Mouse (Mus musculus) liver, embryonic 15.5 days (tissue): ENCODE measurements around the gene Foxp1. TPM values are rescaled to one million over a fixed set of nuclear protein-coding genes. Genes with fewer than 3 reads are reported as not detected.

ENCODE experiments used
- ATAC-seq: fragments of 200-750 bp; cut with Nextera tagmentation; 2 replicates; pipeline ENCODE4 v1.8.0; 2017; ENCODE audit warnings: moderate number of reproducible peaks, mild to moderate bottlenecking, moderate library complexity; ENCODE audit not compliant: insufficient read depth
- H3K27ac ChIP-seq: fragments of 300-500 bp; sonication (generic); replicated peaks from 2 replicates; pipeline ENCODE4 v1.5.1; 2015; ENCODE audit warnings: mild to moderate bottlenecking, inconsistent platforms
- H3K27me3 ChIP-seq: fragments of 300-500 bp; sonication (generic); 2 replicates; pipeline ENCODE4 v1.6.1; 2015; ENCODE audit warnings: mild to moderate bottlenecking, inconsistent platforms
- H3K36me3 ChIP-seq: fragments of 300-500 bp; sonication (generic); replicated peaks from 2 replicates; pipeline ENCODE4 v1.6.1; 2015; ENCODE audit warnings: moderate library complexity, mild to moderate bottlenecking, inconsistent platforms
- H3K4me1 ChIP-seq: fragments of 300-500 bp; sonication (generic); replicated peaks from 2 replicates; pipeline ENCODE4 v1.6.1; 2015; ENCODE audit warnings: inconsistent platforms
- H3K4me2 ChIP-seq: fragments of 300-500 bp; sonication (generic); 2 replicates; pipeline ENCODE4 v1.6.1; 2015; ENCODE audit warnings: moderate library complexity, mild to moderate bottlenecking, inconsistent platforms
- H3K4me3 ChIP-seq: fragments of 300-500 bp; sonication (generic); replicated peaks from 2 replicates; pipeline ENCODE4 v1.5.1; 2015; ENCODE audit warnings: mild to moderate bottlenecking, inconsistent platforms
- H3K9ac ChIP-seq: fragments of 300-500 bp; sonication (generic); 2 replicates; pipeline ENCODE4 v1.6.1; 2015; ENCODE audit warnings: moderate library complexity, mild to moderate bottlenecking, inconsistent platforms
- H3K9me3 ChIP-seq: fragments of 300-500 bp; sonication (generic); replicated peaks from 2 replicates; pipeline ENCODE4 v1.6.1; 2016; ENCODE audit warnings: inconsistent platforms
- WGBS: fragments of 180-500 bp; shearing (Covaris S2); methylation state at CpG from one replicate; pipeline ENCODE4 v1.1.7; 2015; ENCODE audit warnings: mixed read lengths; ENCODE audit not compliant: insufficient replicate concordance; 5-methylcytosine and 5-hydroxymethylcytosine counted together
- polyA plus RNA-seq: library from polyadenylated mRNA; unstranded; fragments of >200 nt; fragmentation: Nextera tagmentation; extraction: Ambion mirVana; gene quantifications from 2 replicates; pipeline ENCODE4 v1.2.1, GENCODE M21; 2015

The Foxp1 gene
- polyA plus RNA-seq, 1 experiment from 2014 or later = 15.2 TPM

GRCm38 (mm10) chr6:99282866-99283657, 239.5 kb downstream of the Foxp1 start:
- H3K27ac ChIP-seq = no peak overlapping the region
- no peaks in the 10 kb centered on the region for H3K27me3 ChIP-seq
- peak overlapping the region; percentile 18; the same call in 1 of the 2 replicates for H3K4me2 ChIP-seq
- H3K4me1 ChIP-seq = peaks cover 12% of the 10 kb centered on the region
- WGBS = 26% methylated on average over 15 of the region's 15 CpGs
- H3K4me3 ChIP-seq = no peak overlapping the region
- peak; percentile 51; the same call in 1 of the 2 replicates for ATAC-seq
- no peaks in the 10 kb centered on the region for H3K36me3 ChIP-seq
- H3K9me3 ChIP-seq = no peaks in the 10 kb centered on the region
- H3K9ac ChIP-seq = no peak overlapping the region

GRCm38 (mm10) chr6:99281433-99281832, 241.1 kb downstream of the Foxp1 start:
- Histone ChIP-seq H3K4me3 (no peak overlapping the region), H3K9ac (no peak overlapping the region), H3K9me3 (no peaks in the 10 kb centered on the region), H3K4me2 (no peak overlapping the region), H3K4me1 (peaks cover 17% of the 10 kb centered on the region), H3K36me3 (no peaks in the 10 kb centered on the region), H3K27me3 (no peaks in the 10 kb centered on the region), H3K27ac (no peak overlapping the region)
- no peak for ATAC-seq
- 80% methylated on average over 9 of the region's 9 CpGs for WGBS

GRCm38 (mm10) chr6:99280619-99281018, 241.9 kb downstream of the Foxp1 start:
- no peak overlapping the region for H3K9ac ChIP-seq
- H3K4me1 ChIP-seq = peaks cover 22% of the 10 kb centered on the region
- ATAC-seq = no peak
- no peaks in the 10 kb centered on the region for H3K36me3 ChIP-seq
- 59% methylated on average over 5 of the region's 5 CpGs for WGBS
- H3K4me3 ChIP-seq = no peak overlapping the region
- H3K27ac ChIP-seq = no peak overlapping the region
- no peak overlapping the region for H3K4me2 ChIP-seq
- no peaks in the 10 kb centered on the region for H3K27me3 ChIP-seq
- H3K9me3 ChIP-seq = no peaks in the 10 kb centered on the region

GRCm38 (mm10) chr6:99277251-99277650, 245.3 kb downstream of the Foxp1 start:
- Histone ChIP-seq H3K9ac (no peak overlapping the region), H3K36me3 (no peaks in the 10 kb centered on the region), H3K4me1 (peaks cover 15% of the 10 kb centered on the region; the same call in 1 of the 2 replicates), H3K27ac (no peak overlapping the region), H3K27me3 (no peaks in the 10 kb centered on the region), H3K9me3 (no peaks in the 10 kb centered on the region), H3K4me2 (no peak overlapping the region), H3K4me3 (no peak overlapping the region)
- no peak for ATAC-seq
- 62% methylated on average over 1 of the region's 1 CpGs for whole genome bisulfite sequencing

DNA sequence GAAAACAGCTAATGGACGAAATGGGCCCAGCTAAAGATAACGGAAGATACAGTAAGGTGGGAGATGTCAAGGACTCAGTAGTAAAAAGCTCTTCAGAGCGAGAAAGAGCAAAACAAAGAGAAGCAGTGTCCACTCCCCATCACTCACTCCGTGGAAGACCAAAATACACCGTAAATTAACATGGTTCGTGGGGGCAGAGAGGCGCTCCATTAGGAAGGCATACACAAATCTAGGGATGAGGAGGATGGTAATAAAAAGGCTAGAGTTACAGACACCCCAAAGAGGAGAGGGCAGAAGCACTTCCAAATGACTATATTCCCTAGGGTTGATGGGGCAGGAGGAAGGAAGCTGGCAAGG, 246.2 kb downstream of the Foxp1 start:
- Histone ChIP-seq H3K4me2 (0 out of 2 replicates have a peak overlapping the region, but pooled peaks have one; percentile 0), H3K4me1 (peaks cover 23% of the 10 kb centered on the region; the same call in 1 of the 2 replicates), H3K36me3 (no peaks in the 10 kb centered on the region), H3K27me3 (no peaks in the 10 kb centered on the region), H3K4me3 (no peak overlapping the region), H3K9me3 (no peaks in the 10 kb centered on the region), H3K9ac (no peak overlapping the region), H3K27ac (no peak overlapping the region)
- ATAC-seq = no peak
- WGBS = 54% methylated on average over 7 of the region's 7 CpGs

- no peak overlapping the region for H3K27ac ChIP-seq
- no peaks in the 10 kb centered on the region for H3K27me3 ChIP-seq
- peak overlapping the region; percentile 0; the same call in 1 of the 2 replicates for H3K4me2 ChIP-seq
- H3K4me1 ChIP-seq = peaks cover 23% of the 10 kb centered on the region; the same call in 1 of the 2 replicates
- WGBS = 45% methylated on average over 21 of the region's 21 CpGs
- H3K4me3 ChIP-seq = peak overlapping the region; percentile 2; the same call in 1 of the 2 replicates
- ATAC-seq = no peak
- no peaks in the 10 kb centered on the region for H3K36me3 ChIP-seq
- no peak overlapping the region for H3K9ac ChIP-seq
- H3K9me3 ChIP-seq = no peaks in the 10 kb centered on the region
These were observed 246.9 kb downstream of the Foxp1 start for GRCm38 (mm10) chr6:99275381-99276296.

DNA sequence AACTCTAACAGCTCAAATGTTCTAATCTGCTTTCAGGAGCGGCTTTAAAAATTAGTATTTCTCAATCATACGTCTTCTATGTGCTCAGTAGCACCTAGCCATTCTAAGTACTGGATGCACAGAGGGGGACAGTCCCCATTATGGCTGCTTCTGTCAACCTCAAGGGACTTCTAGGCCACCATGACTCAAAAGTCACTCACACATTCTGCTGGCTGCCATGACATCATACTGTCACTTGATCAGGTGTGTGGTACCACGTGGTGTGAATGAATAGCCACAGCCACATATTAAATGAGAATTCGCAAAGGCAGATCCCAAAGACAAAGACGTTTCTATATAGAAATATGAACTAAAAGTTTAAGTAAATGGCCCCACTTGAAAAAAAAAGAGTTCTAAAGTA, 247.9 kb downstream of the Foxp1 start:
- no peak for ATAC-seq
- no peak overlapping the region for H3K9ac ChIP-seq
- H3K9me3 ChIP-seq = no peaks in the 10 kb centered on the region

GRCm38 (mm10) chr6:99274222-99274621, 248.3 kb downstream of the Foxp1 start:
- no peak for ATAC-seq
- no peak overlapping the region for H3K4me2 ChIP-seq
- peaks cover 23% of the 10 kb centered on the region; the same call in 1 of the 2 replicates for H3K4me1 ChIP-seq
- no peaks in the 10 kb centered on the region for H3K9me3 ChIP-seq
- no peaks in the 10 kb centered on the region for H3K36me3 ChIP-seq
- H3K27me3 ChIP-seq = no peaks in the 10 kb centered on the region
- H3K27ac ChIP-seq = no peak overlapping the region
- no peak overlapping the region for H3K9ac ChIP-seq
- no peak overlapping the region for H3K4me3 ChIP-seq
- WGBS = 49% methylated on average over 6 of the region's 6 CpGs

More for the DNA sequence above, 247.9 kb downstream of the Foxp1 start:
- Histone ChIP-seq H3K36me3 (no peaks in the 10 kb centered on the region), H3K27ac (no peak overlapping the region), H3K4me1 (peaks cover 23% of the 10 kb centered on the region; the same call in 1 of the 2 replicates), H3K27me3 (no peaks in the 10 kb centered on the region), H3K4me3 (no peak overlapping the region), H3K4me2 (no peak overlapping the region)
- WGBS = 67% methylated on average over 5 of the region's 5 CpGs

DNA sequence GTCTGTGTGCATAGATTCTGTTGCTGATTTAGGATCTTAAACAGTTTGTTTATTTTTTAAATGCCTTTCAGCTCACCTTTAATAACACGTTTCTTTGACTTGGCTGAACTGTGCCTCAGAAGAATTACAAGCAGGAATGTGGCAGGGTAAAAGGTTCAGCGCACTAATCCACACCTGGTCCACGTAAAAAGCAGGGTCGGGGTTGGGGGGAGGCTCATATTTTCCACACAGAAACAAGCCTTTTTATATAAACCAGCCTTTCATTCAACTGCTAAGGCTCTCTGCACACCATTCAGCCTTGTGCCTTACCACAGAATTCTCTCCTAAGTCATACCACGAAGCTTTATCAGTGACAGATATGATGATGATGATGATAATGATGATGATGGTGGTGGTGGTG, 249.3 kb downstream of the Foxp1 start:
- no peaks in the 10 kb centered on the region for H3K9me3 ChIP-seq
- H3K36me3 ChIP-seq = no peaks in the 10 kb centered on the region
- H3K4me3 ChIP-seq = no peak overlapping the region
- no peak overlapping the region for H3K9ac ChIP-seq
- ATAC-seq = no peak
- 66% methylated on average over 5 of the region's 5 CpGs for WGBS
- H3K27ac ChIP-seq = no peak overlapping the region
- no peaks in the 10 kb centered on the region for H3K27me3 ChIP-seq
- no peak overlapping the region for H3K4me2 ChIP-seq
- peaks cover 23% of the 10 kb centered on the region; the same call in 1 of the 2 replicates for H3K4me1 ChIP-seq

DNA sequence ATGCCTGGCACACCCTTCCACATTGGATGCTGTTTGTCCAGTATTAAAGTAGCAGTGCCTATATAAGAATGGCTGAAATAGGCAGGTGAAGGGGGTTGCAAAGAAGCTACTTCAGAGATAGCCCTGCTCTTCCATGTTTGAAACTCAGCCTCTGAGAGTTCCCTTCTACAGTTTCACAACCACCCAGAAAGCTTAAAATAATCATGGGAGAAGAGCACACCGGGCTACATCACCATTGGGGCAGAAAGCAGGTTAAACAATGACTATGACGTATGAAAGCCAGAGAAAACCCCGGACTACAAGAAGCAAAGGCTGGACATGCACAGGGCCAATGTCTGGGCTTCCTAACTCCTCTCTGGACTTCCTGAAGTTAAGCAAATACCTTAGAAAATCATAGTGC, 250.3 kb downstream of the Foxp1 start:
- 59% methylated on average over 3 of the region's 3 CpGs for WGBS
- no peak overlapping the region for H3K9ac ChIP-seq
- no peak overlapping the region for H3K4me3 ChIP-seq
- no peaks in the 10 kb centered on the region for H3K9me3 ChIP-seq
- H3K27me3 ChIP-seq = no peaks in the 10 kb centered on the region
- H3K4me2 ChIP-seq = no peak overlapping the region
- H3K4me1 ChIP-seq = peaks cover 22% of the 10 kb centered on the region; the same call in 1 of the 2 replicates
- ATAC-seq = no peak
- no peak overlapping the region for H3K27ac ChIP-seq
- H3K36me3 ChIP-seq = no peaks in the 10 kb centered on the region

- Histone ChIP-seq H3K9me3 (no peaks in the 10 kb centered on the region), H3K4me2 (no peak overlapping the region), H3K4me1 (peaks cover 21% of the 10 kb centered on the region; the same call in 1 of the 2 replicates), H3K4me3 (no peak overlapping the region), H3K36me3 (no peaks in the 10 kb centered on the region), H3K9ac (no peak overlapping the region), H3K27me3 (no peaks in the 10 kb centered on the region), H3K27ac (no peak overlapping the region)
- ATAC-seq = no peak
- 66% methylated on average over 7 of the region's 7 CpGs for WGBS
These were observed 250.8 kb downstream of the Foxp1 start for GRCm38 (mm10) chr6:99271741-99272140.
